Mouse (Mus musculus) bone marrow macrophage, adult 2 months (primary cell): ENCODE results near the gene Plekhm3.

Experiments
- CTCF ChIP-seq: IDR thresholded peaks from 2 replicates; pipeline ENCODE4 v1.5.1; 2012; ENCODE audit warnings: low read depth, mild to moderate bottlenecking, low read length, moderate library complexity
- POLR2A ChIP-seq: IDR thresholded peaks from 2 replicates; pipeline ENCODE4 v1.6.1; 2012; ENCODE audit warnings: mild to moderate bottlenecking, low read depth, low read length, borderline replicate concordance

- TF ChIP-seq CTCF: no peak
- no peak for TF ChIP-seq POLR2A
These were observed 31.0 kb downstream of the Plekhm3 start for GRCm38 (mm10) chr1:64925594-64925993.
